Mouse (Mus musculus) MEL (cell line): ENCODE data around the gene N4bp2l2. TPM values are rescaled to one million over a fixed set of nuclear protein-coding genes. Genes with fewer than 3 reads are reported as not detected.

Source experiments
- DNase-seq: peaks from one replicate; pipeline ENCODE4 v3.0.0; 2011; ENCODE audit warnings: low read depth, low spot score
- H3K27ac ChIP-seq: 2 replicates; pipeline ENCODE4 v1.5.1; 2012; ENCODE audit warnings: low read depth, mild to moderate bottlenecking, control low read depth, low read length, moderate library complexity; ENCODE audit not compliant: control insufficient read depth
- H3K27me3 ChIP-seq, 2 experiments: fragments of 150-350 bp in 1 of 2; sonication (generic) in 1 of 2; 2 replicates each; pipeline ENCODE4 v1.6.1; 2012; ENCODE audit warnings: low read length in 2 of 2, mild to moderate bottlenecking in 2 of 2, improper control_type of control experiment in 1 of 2, moderate library complexity in 1 of 2; ENCODE audit not compliant: insufficient read depth in 2 of 2, control insufficient read depth in 1 of 2
- H3K36me3 ChIP-seq, 2 experiments: 2 replicates each; pipeline ENCODE4 v1.6.1; 2012 to 2014; ENCODE audit warnings: low read length in 2 of 2, improper control_type of control experiment in 1 of 2, inconsistent platforms in 1 of 2, mild to moderate bottlenecking in 1 of 2; ENCODE audit not compliant: insufficient read depth in 2 of 2, control insufficient read depth in 1 of 2
- H3K4me1 ChIP-seq, 2 experiments: fragments of 150-350 bp in 1 of 2; sonication (generic) in 1 of 2; 2 replicates each; pipeline ENCODE4 v1.6.1; 2012; ENCODE audit warnings: low read length in 2 of 2, improper control_type of control experiment in 1 of 2, mild to moderate bottlenecking in 1 of 2; ENCODE audit not compliant: insufficient read depth in 2 of 2, control insufficient read depth in 1 of 2
- H3K4me3 ChIP-seq, 2 experiments: fragments of 150-350 bp in 1 of 2; sonication (generic) in 1 of 2; 2 replicates each; pipeline ENCODE4 v1.5.1; 2012; ENCODE audit warnings: low read depth in 2 of 2, low read length in 2 of 2, mild to moderate bottlenecking in 2 of 2, moderate library complexity in 2 of 2, control low read depth in 1 of 2, improper control_type of control experiment in 1 of 2; ENCODE audit not compliant: control insufficient read depth in 1 of 2, insufficient read depth in 1 of 2
- H3K79me2 ChIP-seq: 2 replicates; pipeline ENCODE4 v1.6.1; 2012; ENCODE audit warnings: mild to moderate bottlenecking, low read length, moderate library complexity; ENCODE audit not compliant: control insufficient read depth, poor library complexity, insufficient read depth
- H3K9ac ChIP-seq: 2 replicates; pipeline ENCODE4 v1.6.1; 2012; ENCODE audit warnings: low read depth, mild to moderate bottlenecking, control low read depth, low read length, moderate library complexity; ENCODE audit not compliant: control insufficient read depth, poor library complexity, severe bottlenecking
- H3K9me3 ChIP-seq: fragments of 150-350 bp; sonication (generic); replicated peaks from 2 replicates; pipeline ENCODE4 v1.6.1; 2012; ENCODE audit warnings: mild to moderate bottlenecking, low read length, improper control_type of control experiment, moderate library complexity; ENCODE audit not compliant: insufficient read depth
- CHD1 ChIP-seq: IDR thresholded peaks from 2 replicates; pipeline ENCODE4 v1.6.1; 2012; ENCODE audit warnings: low read depth, mild to moderate bottlenecking, inconsistent platforms, low read length, improper control_type of control experiment
- CTCF ChIP-seq, 3 experiments: IDR thresholded peaks in 2 of 3; conservative IDR thresholded peaks in 1 of 3; 2 replicates each; pipeline ENCODE4 v1.5.1; 2011 to 2012; ENCODE audit warnings: low read length in 3 of 3, low read depth in 2 of 3, mild to moderate bottlenecking in 2 of 3, improper control_type of control experiment in 1 of 3, inconsistent platforms in 1 of 3, mixed read lengths in 1 of 3, moderate library complexity in 1 of 3; ENCODE audit not compliant: control insufficient read depth in 1 of 3, insufficient read depth in 1 of 3, poor library complexity in 1 of 3, severe bottlenecking in 1 of 3
- E2F4 ChIP-seq: IDR thresholded peaks from 2 replicates; pipeline ENCODE4 v1.6.1; 2011; ENCODE audit warnings: low read depth, low read length, improper control_type of control experiment, borderline replicate concordance
- ELF1 ChIP-seq: IDR thresholded peaks from 2 replicates; pipeline ENCODE4 v1.6.1; 2014; ENCODE audit warnings: low read depth, mild to moderate bottlenecking, inconsistent platforms, low read length, improper control_type of control experiment, moderate library complexity
- EP300 ChIP-seq, 2 experiments: IDR thresholded peaks; 2 replicates each; pipeline ENCODE4 v1.6.1; 2011; ENCODE audit warnings: improper control_type of control experiment in 2 of 2, low read length in 2 of 2, low read depth in 1 of 2, mild to moderate bottlenecking in 1 of 2
- GABPA ChIP-seq: IDR thresholded peaks from 2 replicates; pipeline ENCODE4 v1.6.1; 2012; ENCODE audit warnings: low read depth, mild to moderate bottlenecking, inconsistent platforms, low read length, improper control_type of control experiment, moderate library complexity
- GATA1 ChIP-seq: IDR thresholded peaks from 2 replicates; pipeline ENCODE4 v1.6.1; 2011; ENCODE audit warnings: low read depth, low read length, improper control_type of control experiment
- MAFK ChIP-seq: IDR thresholded peaks from 2 replicates; pipeline ENCODE4 v1.6.1; 2011; ENCODE audit warnings: low read depth, mild to moderate bottlenecking, low read length, improper control_type of control experiment, borderline replicate concordance
- MAX ChIP-seq: IDR thresholded peaks from 2 replicates; pipeline ENCODE4 v1.6.1; 2011; ENCODE audit warnings: low read length, improper control_type of control experiment
- MAZ ChIP-seq: IDR thresholded peaks from 2 replicates; pipeline ENCODE4 v1.6.1; 2012; ENCODE audit warnings: low read depth, mild to moderate bottlenecking, inconsistent platforms, low read length, improper control_type of control experiment
- MEF2A ChIP-seq: IDR thresholded peaks from 2 replicates; pipeline ENCODE4 v1.6.1; 2014; ENCODE audit warnings: low read depth, mild to moderate bottlenecking, inconsistent platforms, low read length, improper control_type of control experiment; ENCODE audit not compliant: poor library complexity, insufficient replicate concordance, severe bottlenecking; ENCODE audit errors: extremely low read depth
- MXI1 ChIP-seq: IDR thresholded peaks from 2 replicates; pipeline ENCODE4 v1.6.1; 2011; ENCODE audit warnings: mild to moderate bottlenecking, low read depth, low read length, improper control_type of control experiment
- NELFE ChIP-seq: IDR thresholded peaks from 2 replicates; pipeline ENCODE4 v1.6.1; 2011; ENCODE audit warnings: low read depth, low read length, improper control_type of control experiment
- POLR2A ChIP-seq, 2 experiments: IDR thresholded peaks; 2 replicates each; pipeline ENCODE4 v1.6.1; 2011 to 2012; ENCODE audit warnings: low read length in 2 of 2, mild to moderate bottlenecking in 2 of 2, control low read depth in 1 of 2, improper control_type of control experiment in 1 of 2, low read depth in 1 of 2, moderate library complexity in 1 of 2; ENCODE audit not compliant: control insufficient read depth in 1 of 2, insufficient read depth in 1 of 2, poor library complexity in 1 of 2
- POLR2AphosphoS2 ChIP-seq: IDR thresholded peaks from 2 replicates; pipeline ENCODE4 v1.6.1; 2011; ENCODE audit warnings: low read length, improper control_type of control experiment
- POLR2AphosphoS5 ChIP-seq: IDR thresholded peaks from 2 replicates; pipeline ENCODE4 v1.6.1; 2012; ENCODE audit warnings: low read depth, borderline replicate concordance, mild to moderate bottlenecking, inconsistent platforms, low read length, moderate library complexity, mixed read lengths
- RAD21 ChIP-seq: IDR thresholded peaks from 2 replicates; pipeline ENCODE4 v1.6.1; 2011; ENCODE audit warnings: mild to moderate bottlenecking, low read depth, low read length, improper control_type of control experiment
- RCOR1 ChIP-seq: IDR thresholded peaks from 2 replicates; pipeline ENCODE4 v1.6.1; 2012; ENCODE audit warnings: low read depth, mild to moderate bottlenecking, inconsistent platforms, low read length, improper control_type of control experiment
- SIN3A ChIP-seq: IDR thresholded peaks from 2 replicates; pipeline ENCODE4 v1.6.1; 2012; ENCODE audit warnings: low read length, improper control_type of control experiment, inconsistent platforms
- SMC3 ChIP-seq: IDR thresholded peaks from 2 replicates; pipeline ENCODE4 v1.6.1; 2011; ENCODE audit warnings: low read depth, low read length, improper control_type of control experiment
- TBP ChIP-seq: IDR thresholded peaks from 2 replicates; pipeline ENCODE4 v1.8.0; 2011; ENCODE audit warnings: low read depth, low read length, improper control_type of control experiment
- UBTF ChIP-seq: IDR thresholded peaks from 2 replicates; pipeline ENCODE4 v1.6.1; 2012; ENCODE audit warnings: low read depth, mild to moderate bottlenecking, inconsistent platforms, low read length, improper control_type of control experiment, moderate library complexity, borderline replicate concordance; ENCODE audit not compliant: insufficient read depth
- USF1 ChIP-seq: IDR thresholded peaks from 2 replicates; pipeline ENCODE4 v1.6.1; 2014; ENCODE audit warnings: low read depth, mild to moderate bottlenecking, inconsistent platforms, low read length, improper control_type of control experiment, moderate library complexity
- ZC3H11A ChIP-seq: IDR thresholded peaks from 2 replicates; pipeline ENCODE4 v1.6.1; 2012; ENCODE audit warnings: low read depth, mild to moderate bottlenecking, inconsistent platforms, low read length, improper control_type of control experiment
- ZKSCAN1 ChIP-seq: IDR thresholded peaks from 2 replicates; pipeline ENCODE4 v1.6.1; 2012; ENCODE audit warnings: low read depth, mild to moderate bottlenecking, inconsistent platforms, low read length, improper control_type of control experiment, moderate library complexity
- ZMIZ1 ChIP-seq: IDR thresholded peaks from 2 replicates; pipeline ENCODE4 v1.6.1; 2012; ENCODE audit warnings: low read depth, mild to moderate bottlenecking, inconsistent platforms, low read length, improper control_type of control experiment, moderate library complexity
- ZNF384 ChIP-seq: IDR thresholded peaks from 2 replicates; pipeline ENCODE4 v1.6.1; 2012; ENCODE audit warnings: low read depth, mild to moderate bottlenecking, inconsistent platforms, low read length, improper control_type of control experiment
- polyA plus RNA-seq, 2 experiments: library from polyadenylated mRNA; stranded (reverse) in 1 of 2; unstranded in 1 of 2; fragments of >175 nt in 1 of 2; fragments of >200 nt in 1 of 2; gene quantifications; 2 replicates each; pipeline versions ENCODE4 v1.2.1 to v1.2.4; 2012; ENCODE audit warnings: low replicate concordance in 2 of 2, low read depth in 1 of 2; ENCODE audit not compliant: insufficient read length in 2 of 2, insufficient read depth in 1 of 2, missing spikeins in 1 of 2
- total RNA-seq: library from RNA; depleted of rRNA; stranded (reverse); fragments of 300-350 nt; gene quantifications from 2 replicates; pipeline ENCODE4 v1.2.3, GENCODE M21; 2012

Gene N4bp2l2
- total and polyA plus RNA-seq, 3 experiments, result 67.5 to 74.9 TPM; not detected in 1

DNA sequence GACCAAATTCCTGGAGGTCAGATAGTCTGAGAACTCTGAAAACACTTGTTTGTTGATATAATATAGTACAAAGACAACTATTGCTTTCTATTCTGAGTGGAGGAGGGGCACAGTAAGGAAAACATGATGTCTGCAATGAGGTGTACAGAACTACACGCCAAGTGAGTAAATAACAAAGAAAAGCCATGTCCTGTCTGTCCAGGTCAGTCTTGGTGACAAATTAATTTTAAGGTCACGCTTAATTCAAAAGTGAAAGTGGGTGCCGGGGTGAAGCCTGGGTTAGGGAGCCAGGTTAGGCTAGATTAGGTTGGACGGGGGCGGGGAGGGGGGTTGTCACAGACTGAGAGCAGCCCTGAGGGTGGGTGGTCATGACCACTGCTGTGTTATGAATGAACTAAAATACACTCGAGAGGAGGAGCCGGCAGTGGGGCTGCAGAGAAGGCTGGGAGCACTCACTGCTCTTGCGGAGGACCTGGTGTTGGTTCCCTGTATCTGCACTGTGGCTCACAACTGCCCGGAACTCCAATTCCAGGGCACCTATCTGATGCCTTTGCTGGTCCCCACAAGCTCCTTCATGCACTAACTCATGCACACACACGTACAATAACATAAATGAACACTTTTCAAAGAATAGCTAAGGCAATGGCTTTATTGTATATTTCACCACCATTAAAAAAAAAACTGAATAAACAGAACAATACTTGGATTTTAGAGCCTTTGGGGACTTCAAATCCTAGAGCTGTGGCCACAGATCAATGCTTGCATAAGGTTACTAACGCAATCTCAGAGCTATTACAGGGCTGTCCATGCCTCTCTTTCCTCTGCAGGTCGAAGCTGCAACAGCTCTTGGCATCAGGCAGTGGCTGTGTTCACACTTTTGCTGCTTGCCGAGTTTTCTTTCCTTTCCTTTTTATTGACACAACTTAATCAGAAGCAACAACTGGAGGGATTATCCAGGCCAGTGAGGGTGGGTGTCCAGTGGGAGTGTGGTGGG, 66.4 kb downstream of the N4bp2l2 start:
- Histone ChIP-seq H3K4me3 (no peak overlapping the region), H3K4me1 (peaks cover 14 to 16% of the 10 kb centered on the region in 2 experiments), H3K9ac (no peak overlapping the region)

GRCm38 (mm10) chr5:150598202-150599119, 67.5 kb downstream of the N4bp2l2 start:
- Histone ChIP-seq H3K36me3 (peaks cover 0 to 19% of the 10 kb centered on the region in 2 experiments; a peak in 2 of 4 replicates), H3K9ac (peak overlapping the region; percentile 59), H3K79me2 (peaks cover 10% of the 10 kb centered on the region; the same call in 1 of the 2 replicates), H3K4me3 (peak overlapping the region; percentile 45 to 61), H3K9me3 (no peaks in the 10 kb centered on the region), H3K27ac (peak overlapping the region; percentile 40), H3K4me1 (peaks cover 14 to 16% of the 10 kb centered on the region in 2 experiments), H3K27me3 (no peaks in the 10 kb centered on the region)
- peak; percentile 70 for DNase-seq
- no peak for TF ChIP-seq UBTF
- TF ChIP-seq NELFE, result peak; percentile 38; the same call in 1 of the 2 replicates
- no peak for TF ChIP-seq CTCF (IDR thresholded peaks at IDR 0.05 in 2 of 3, conservative IDR thresholded peaks at IDR 0.05 in 1 of 3; ENCODE audit: control insufficient read depth in 1 of 3, insufficient read depth in 1 of 3, low read depth in 2 of 3, low read length in 3 of 3, poor library complexity in 1 of 3, severe bottlenecking in 1 of 3)
- TF ChIP-seq MAZ, result no peak
- TF ChIP-seq CHD1, result no peak
- TF ChIP-seq E2F4, result no peak
- peak; percentile 87 for TF ChIP-seq MXI1
- TF ChIP-seq POLR2AphosphoS5, result no peak
- peak; percentile 95 for TF ChIP-seq MAX
- peak; percentile 95 for TF ChIP-seq USF1
- TF ChIP-seq POLR2AphosphoS2, result no peak
- no peak for TF ChIP-seq SMC3
- TF ChIP-seq ZKSCAN1, result no peak
- no peak for TF ChIP-seq RAD21
- TF ChIP-seq GABPA, result no peak
- TF ChIP-seq GATA1, result peak; percentile 75
- TF ChIP-seq SIN3A, result peak; percentile 57; the same call in 1 of the 2 replicates
- no peak for TF ChIP-seq MEF2A
- peak in 1 of 2 experiments; percentile 43; a peak in 2 of 4 replicates for TF ChIP-seq POLR2A (IDR thresholded peaks at IDR 0.05; ENCODE audit: control insufficient read depth in 1 of 2, insufficient read depth in 1 of 2, low read depth in 1 of 2, low read length in 2 of 2, poor library complexity in 1 of 2)
- no peak for TF ChIP-seq ZC3H11A
- peak in 1 of 2 experiments; percentile 29; a peak in 2 of 4 replicates for TF ChIP-seq EP300 (IDR thresholded peaks at IDR 0.05; ENCODE audit: low read depth in 1 of 2, low read length in 2 of 2)

More for the DNA sequence above, 66.4 kb downstream of the N4bp2l2 start:
- Histone ChIP-seq H3K27ac (no peak overlapping the region), H3K9me3 (no peaks in the 10 kb centered on the region), H3K36me3 (peaks cover 0 to 19% of the 10 kb centered on the region in 2 experiments; a peak in 2 of 4 replicates), H3K27me3 (no peaks in the 10 kb centered on the region), H3K79me2 (peaks cover 1% of the 10 kb centered on the region; the same call in 1 of the 2 replicates)
- no peak for DNase-seq
- TF ChIP-seq E2F4, result no peak
- no peak for TF ChIP-seq ELF1
- TF ChIP-seq ZNF384, result no peak
- TF ChIP-seq GABPA, result no peak
- TF ChIP-seq SIN3A, result no peak
- TF ChIP-seq ZMIZ1, result no peak
- TF ChIP-seq MAFK, result no peak
- no peak for TF ChIP-seq GATA1
- no peak for TF ChIP-seq RCOR1
- TF ChIP-seq POLR2A (IDR thresholded peaks at IDR 0.05; ENCODE audit: control insufficient read depth in 1 of 2, insufficient read depth in 1 of 2, low read depth in 1 of 2, low read length in 2 of 2, poor library complexity in 1 of 2), result no peak
- TF ChIP-seq CTCF (IDR thresholded peaks at IDR 0.05 in 2 of 3, conservative IDR thresholded peaks at IDR 0.05 in 1 of 3; ENCODE audit: control insufficient read depth in 1 of 3, insufficient read depth in 1 of 3, low read depth in 2 of 3, low read length in 3 of 3, poor library complexity in 1 of 3, severe bottlenecking in 1 of 3), result no peak
- no peak for TF ChIP-seq TBP
- no peak for TF ChIP-seq EP300 (IDR thresholded peaks at IDR 0.05; ENCODE audit: low read depth in 1 of 2, low read length in 2 of 2)
- no peak for TF ChIP-seq SMC3
- no peak for TF ChIP-seq MXI1
